Mouse (Mus musculus): ENCODE measurements around the gene Itpkc. TPM values are rescaled to one million over a fixed set of nuclear protein-coding genes. Genes with fewer than 3 reads are reported as not detected.

Itpkc gene
- 13.9 TPM for polyA plus RNA-seq (2017; shearing (Covaris generic))

DNA sequence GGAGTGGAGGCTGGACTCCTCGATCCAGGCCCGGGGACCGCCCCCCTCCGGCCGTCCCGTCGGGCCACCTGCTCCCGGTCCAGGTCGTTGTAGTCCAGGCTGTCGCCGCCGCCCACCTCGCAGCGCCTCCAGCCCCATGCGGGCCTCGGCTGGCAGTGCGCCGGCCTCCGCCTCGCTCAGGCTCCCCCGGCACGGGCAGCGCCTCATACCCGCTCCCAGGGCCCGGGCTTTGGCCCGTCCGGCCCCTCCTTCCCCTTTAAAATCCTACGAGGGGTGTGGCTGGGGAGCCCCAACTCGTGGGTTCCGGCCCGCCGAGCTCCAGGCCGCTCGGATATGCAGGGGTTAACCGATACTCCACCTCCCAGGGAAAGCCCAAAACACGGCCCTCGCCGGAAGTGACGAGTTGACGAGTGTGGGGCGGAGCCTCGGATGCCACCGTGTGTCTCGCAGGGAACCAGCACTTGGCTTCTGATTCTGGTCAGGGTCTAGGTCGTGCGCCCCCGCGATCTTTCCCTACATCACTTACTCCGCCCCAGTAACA lies at the start of gene Itpkc:
Gene Itpkc (minus strand): TSS at position 381 of the 541 bp plus-strand sequence.

DNA sequence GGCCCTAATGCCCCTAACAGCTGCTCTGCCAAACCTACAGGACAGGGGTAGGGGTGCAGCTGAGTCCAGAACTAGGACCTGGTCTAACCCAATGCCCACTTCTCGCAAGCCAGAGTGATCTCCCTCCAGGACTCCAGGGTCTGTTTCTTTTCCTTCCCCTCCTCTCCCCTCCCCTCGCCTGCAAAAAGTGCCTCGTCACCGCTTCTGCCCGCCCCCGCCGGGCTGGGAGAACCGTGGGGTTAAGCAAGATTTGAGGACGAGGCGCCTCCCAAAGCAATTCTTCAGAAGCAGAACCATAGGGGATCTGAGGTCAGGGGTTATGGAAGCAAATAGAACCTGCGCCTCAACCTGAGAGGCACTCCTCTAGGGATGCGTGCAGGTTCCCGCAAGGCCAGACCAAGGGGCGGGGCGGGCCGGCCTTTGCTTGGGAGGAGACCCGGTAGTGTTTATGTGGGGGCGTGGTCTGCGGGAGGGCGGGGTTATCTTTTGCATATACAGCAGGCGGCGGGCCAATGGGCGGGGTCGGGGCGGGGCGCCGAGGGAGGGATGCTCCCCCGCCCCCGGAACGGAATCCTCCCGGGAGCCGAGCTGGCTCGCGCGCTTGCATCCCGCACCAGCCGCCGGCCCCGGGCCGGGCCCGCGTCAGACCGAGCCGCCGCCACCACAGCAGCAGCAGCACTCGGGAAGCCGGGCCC lies 29.9 kb upstream of the Itpkc start, which contains the start of gene Numbl:
Gene Numbl (plus strand): TSS at position 229 of the 695 bp plus-strand sequence.

DNA sequence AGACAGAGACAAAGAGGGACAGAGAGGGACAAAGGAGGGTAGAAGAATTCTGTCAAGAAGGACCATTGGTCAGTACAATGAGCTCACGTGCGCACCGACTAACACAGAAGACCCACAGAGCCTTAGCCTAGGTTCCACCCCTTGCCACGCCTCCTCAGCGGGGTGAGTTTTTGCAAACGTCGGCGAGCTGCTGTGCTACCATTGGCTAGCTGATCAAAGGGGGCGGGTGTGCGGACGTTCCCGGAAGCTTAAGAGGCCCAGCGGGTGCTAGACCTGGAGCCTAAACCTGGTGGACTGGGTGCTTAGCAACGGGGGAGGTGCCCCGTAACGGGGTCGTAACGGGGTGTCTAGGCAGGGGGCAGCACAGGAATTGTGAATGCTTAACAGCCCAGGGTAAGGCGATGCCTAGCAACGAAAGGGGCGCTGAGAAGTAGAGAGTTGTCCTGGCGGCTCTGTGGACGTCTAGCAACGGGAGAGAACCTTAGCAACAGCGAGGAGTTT lies 4.4 kb upstream of the Itpkc start, which contains the start of gene Coq8b:
Gene Coq8b (plus strand): TSS at position 243 of the 501 bp plus-strand sequence.

DNA sequence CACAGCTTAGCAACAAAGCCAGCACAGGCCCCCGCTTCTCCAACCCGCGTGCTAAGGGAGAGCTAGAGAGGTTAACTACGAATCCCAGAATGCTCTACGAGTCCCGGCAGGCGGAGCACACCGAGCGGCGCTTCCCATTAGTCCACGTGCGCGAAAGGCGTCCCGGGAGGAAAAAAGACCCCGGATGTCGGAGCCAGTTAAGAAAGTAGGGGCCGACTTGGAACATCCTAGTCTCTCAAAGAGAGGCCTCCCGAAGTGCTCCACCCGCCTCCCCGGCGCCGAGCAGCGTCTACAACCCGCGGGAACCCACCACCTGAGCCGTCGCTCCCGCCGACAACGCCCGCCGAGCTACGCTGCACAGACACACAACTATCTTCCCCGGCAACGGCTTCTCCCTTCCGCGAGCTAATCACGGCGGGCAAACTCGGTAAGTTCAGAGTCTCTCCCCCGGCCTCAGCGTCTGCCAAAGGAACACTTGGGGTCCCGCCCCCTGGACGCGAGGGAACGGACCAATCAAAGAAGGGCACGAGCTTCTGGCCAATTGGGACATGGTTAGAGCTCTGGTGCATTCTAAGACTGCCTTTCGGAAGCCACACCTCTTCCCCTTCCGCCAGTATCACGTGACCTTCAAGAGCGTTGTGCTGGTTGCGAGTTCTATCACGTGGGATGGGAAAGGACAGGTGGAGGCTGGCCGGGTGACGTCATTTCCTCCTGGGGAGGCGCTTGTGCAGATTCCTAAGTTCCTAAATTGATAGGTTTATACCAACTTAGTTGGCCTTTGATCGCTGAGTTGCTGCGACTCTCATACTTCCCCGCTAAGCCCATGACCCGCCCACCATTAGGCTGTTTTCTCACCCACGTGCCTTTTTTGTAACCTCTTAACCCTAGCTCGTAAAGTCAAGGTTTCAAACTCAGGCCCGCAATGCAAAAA lies 32.5 kb downstream of the Itpkc start, which contains the start of the genes BC024978 and Snrpa:
Gene BC024978 (plus strand): TSS at position 101 of the 931 bp plus-strand sequence.
Gene Snrpa (minus strand): TSS at position 591 of the 931 bp plus-strand sequence.

DNA sequence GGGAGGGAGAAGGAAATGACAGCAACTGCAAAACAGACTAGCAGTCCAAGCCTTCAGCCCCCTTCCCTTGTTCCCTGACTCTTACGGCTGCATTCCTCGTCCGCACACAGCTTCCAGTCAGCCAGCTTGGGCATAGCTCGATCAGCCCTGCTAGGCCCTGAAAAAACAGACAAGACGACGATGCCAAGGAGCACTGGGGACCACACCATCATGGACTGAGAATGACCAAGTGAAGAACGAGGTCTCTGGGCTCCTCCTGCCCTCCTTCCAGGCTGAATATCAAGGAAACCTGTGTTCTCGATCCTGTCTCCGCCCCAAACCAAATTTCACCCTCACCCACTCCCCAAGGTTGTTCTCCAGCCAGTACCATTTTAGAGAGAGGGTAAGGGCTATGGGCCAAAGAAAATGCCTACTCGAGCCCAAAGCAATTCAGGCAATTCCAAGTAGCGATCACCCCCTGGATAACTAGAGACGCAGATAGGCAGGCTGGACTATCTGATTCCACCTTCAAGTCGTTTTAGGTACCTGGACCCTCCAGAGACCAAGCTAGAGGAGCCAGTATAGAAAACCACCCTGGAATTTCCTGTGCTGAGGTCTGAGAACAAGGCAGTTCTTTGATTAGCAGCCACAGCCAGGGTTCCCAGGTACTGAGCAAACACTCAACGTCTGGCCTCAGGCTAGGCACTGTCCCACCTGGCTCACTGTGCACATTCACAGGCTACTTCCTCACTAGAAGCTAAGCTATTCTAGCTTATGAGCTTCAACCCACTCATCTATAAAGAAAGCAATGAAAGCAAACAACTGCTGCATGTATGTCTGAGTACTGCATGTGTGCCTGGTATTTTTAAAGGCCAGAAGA lies 47.4 kb downstream of the Itpkc start, which contains the start of the genes Gm21983 and Mia:
Gene Gm21983 (minus strand): TSS at position 250 of the 859 bp plus-strand sequence.
Gene Mia (minus strand): TSS at position 321 of the 859 bp plus-strand sequence.

DNA sequence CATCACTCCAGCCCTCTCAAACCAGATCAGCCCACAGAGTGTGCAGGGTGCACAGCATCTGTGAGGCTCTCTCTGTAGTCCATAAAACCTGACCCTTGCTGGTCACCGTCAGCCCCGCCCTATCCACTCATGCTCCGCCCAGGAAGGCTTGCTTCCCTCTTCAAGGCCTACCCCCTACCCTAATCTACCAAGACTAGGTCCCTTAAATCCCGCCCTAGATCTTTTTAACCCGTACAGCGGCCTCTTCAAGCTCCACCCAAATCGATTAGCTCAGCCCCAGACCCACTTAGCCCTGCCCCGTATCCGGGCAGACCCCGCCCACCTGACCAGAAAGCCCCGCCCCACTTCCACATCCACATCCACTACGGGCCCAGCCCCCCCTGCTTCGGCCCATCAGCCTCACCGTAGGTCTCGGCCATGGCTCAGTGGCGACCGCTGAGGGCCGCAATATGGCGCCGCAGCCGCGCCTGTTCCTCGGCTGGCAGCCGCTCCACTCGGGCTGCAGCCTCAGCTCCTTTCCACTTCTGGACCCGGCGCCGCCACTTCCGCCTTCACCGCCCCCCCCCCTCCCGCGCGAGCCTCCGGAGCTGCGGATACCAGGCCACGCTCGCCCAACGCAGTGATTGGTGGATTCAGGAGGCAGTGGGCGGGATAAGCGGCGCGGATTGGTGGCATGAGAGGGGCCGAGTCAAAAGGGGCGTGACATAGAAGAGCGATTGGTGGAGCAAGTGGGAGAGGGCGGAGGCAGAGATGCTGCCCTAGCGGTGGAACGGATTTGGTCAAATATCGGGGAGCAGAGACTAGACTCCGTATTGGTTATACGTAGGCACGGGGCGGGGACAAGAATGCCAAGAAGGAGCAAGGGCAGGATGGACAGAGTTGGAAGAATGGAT lies 49.9 kb downstream of the Itpkc start, which contains the start of gene Rab4b:
Gene Rab4b (minus strand): TSS at position 573 of the 893 bp plus-strand sequence.

DNA sequence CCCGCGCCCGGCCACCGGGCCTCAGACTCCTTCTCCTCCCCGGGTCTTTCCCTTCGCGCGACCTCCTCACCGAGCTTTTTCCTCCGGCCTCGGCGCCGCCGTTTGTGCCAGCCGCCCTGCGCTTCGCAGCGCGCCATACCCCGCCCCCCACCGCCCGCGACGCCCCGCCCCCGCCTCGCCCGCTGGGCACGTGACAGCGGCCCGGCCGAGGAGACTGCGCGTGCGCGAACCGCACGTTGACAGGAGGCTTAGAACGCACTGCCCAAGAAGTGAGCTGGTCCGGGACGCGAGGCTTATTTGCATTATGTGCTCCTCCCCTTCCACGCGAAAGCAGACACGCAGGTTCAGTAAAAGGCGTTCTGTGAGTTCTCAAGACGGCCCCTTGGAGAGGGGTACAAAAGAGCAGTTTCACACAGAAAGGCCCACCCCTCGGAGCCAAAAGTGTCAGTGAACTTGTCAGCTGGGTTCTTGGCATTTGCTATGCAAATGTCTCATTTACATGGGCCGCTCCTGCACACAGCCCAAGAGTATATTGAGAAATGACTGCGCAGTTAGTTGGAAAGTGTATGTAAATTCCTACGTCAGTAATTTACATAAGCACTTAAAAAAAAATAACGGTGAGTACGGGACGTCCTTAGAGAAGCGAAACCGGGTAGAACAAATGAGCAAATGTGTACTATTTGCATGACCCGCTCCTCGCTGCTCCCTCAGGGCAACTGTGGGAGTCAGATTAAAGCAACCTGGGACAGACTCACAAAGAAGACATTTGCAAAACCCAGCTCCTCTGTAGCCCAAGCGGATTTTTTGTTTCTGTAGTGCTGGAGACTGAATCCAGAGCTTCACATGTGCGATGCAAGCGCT lies 61.6 kb downstream of the Itpkc start, which contains the start of gene Egln2:
Gene Egln2 (minus strand): TSS at position 189 of the 861 bp plus-strand sequence.

Other genes with a start within 250 kb of the Itpkc start
- gene Cyp2a12, start 199.6 kb downstream of the Itpkc start, polyA plus RNA-seq (2017; shearing (Covaris generic)), result not detected
- not detected for gene Cyp2f2, start 108.8 kb downstream of the Itpkc start, polyA plus RNA-seq (2017; shearing (Covaris generic))
- gene Cyp2t4, start 74.9 kb downstream of the Itpkc start, polyA plus RNA-seq (2017; shearing (Covaris generic)), result 0.12 TPM
- 75.4 TPM for gene Egln2, start 61.9 kb downstream of the Itpkc start, polyA plus RNA-seq (2017; shearing (Covaris generic))
- 160 TPM for gene Rab4b, start 49.8 kb downstream of the Itpkc start, polyA plus RNA-seq (2017; shearing (Covaris generic))
- 1.5 TPM for gene Gm21983, start 47.6 kb downstream of the Itpkc start, polyA plus RNA-seq (2017; shearing (Covaris generic))
- gene Mia, start 47.5 kb downstream of the Itpkc start, polyA plus RNA-seq (2017; shearing (Covaris generic)), result not detected
- 1.3 TPM for gene BC024978, start 32.9 kb downstream of the Itpkc start, polyA plus RNA-seq (2017; shearing (Covaris generic))
- gene Snrpa, start 32.4 kb downstream of the Itpkc start, polyA plus RNA-seq (2017; shearing (Covaris generic)), result 105 TPM
- 22.8 TPM for gene Coq8b, start 4.4 kb upstream of the Itpkc start, polyA plus RNA-seq (2017; shearing (Covaris generic))
- 1.8 TPM for gene Numbl, start 29.8 kb upstream of the Itpkc start, polyA plus RNA-seq (2017; shearing (Covaris generic))
- 1.1 TPM for gene Ltbp4, start 109.0 kb upstream of the Itpkc start, polyA plus RNA-seq (2017; shearing (Covaris generic))
- 78.9 TPM for gene Shkbp1, start 127.4 kb upstream of the Itpkc start, polyA plus RNA-seq (2017; shearing (Covaris generic))
- not detected for gene Gm20479, start 128.8 kb upstream of the Itpkc start, polyA plus RNA-seq (2017; shearing (Covaris generic))
- gene Sptbn4, start 219.0 kb upstream of the Itpkc start, polyA plus RNA-seq (2017; shearing (Covaris generic)), result 0.60 TPM
- 14.3 TPM for gene Blvrb, start 219.3 kb upstream of the Itpkc start, polyA plus RNA-seq (2017; shearing (Covaris generic))
- 49.7 TPM for gene Sertad3, start 245.1 kb upstream of the Itpkc start, polyA plus RNA-seq (2017; shearing (Covaris generic))

Data from CD4-positive, CD25-positive, alpha-beta regulatory T cell (primary cell).